Mouse (Mus musculus) layer of hippocampus, adult 6 months (tissue): Measurements from ENCODE around the gene Krtap8-1. TPM values are rescaled to one million over a fixed set of nuclear protein-coding genes. Genes with fewer than 3 reads are reported as not detected.

Experiments used
- long read RNA-seq, 2 experiments: library from polyadenylated mRNA; unstranded; transcript quantifications; one replicate each; pipeline ENCODE4 v2.0.0; 2019 to 2020
- polyA plus RNA-seq: library from polyadenylated mRNA; unstranded; fragments of <200 nt; fragmentation: Nextera tagmentation; gene quantifications from 2 replicates; pipeline ENCODE4 v1.2.3, GENCODE M21; 2021

Krtap8-1 gene
- not detected in 2 replicates for polyA plus RNA-seq
- long read RNA-seq, experiment 1, result 0 reads
- long read RNA-seq, experiment 2, result 0 reads

GRCm38 (mm10) chr16:89487852-89488251 is at the start of gene Krtap8-1:
Gene Krtap8-1 (minus strand): TSS chr16:89487952.

GRCm38 (mm10) chr16:89508223-89508622 is 20.5 kb upstream of the Krtap8-1 start, which contains the start of gene Krtap7-1:
Gene Krtap7-1 (minus strand): TSS chr16:89508323.

Other genes with a start within 250 kb of the Krtap8-1 start
- gene Krtap21-1, start 84.1 kb downstream of the Krtap8-1 start, polyA plus RNA-seq, result not detected in 2 replicates
- not detected in 2 replicates for gene Krtap6-2, start 67.8 kb downstream of the Krtap8-1 start, polyA plus RNA-seq
- not detected in 2 replicates for gene Krtap7-1, start 20.4 kb upstream of the Krtap8-1 start, polyA plus RNA-seq
- not detected in 2 replicates for gene Krtap11-1, start 83.2 kb upstream of the Krtap8-1 start, polyA plus RNA-seq